Mouse (Mus musculus) spleen, postnatal 10 days (tissue): ENCODE results near the gene Slc8a3.

Source experiments
- DNase-seq, 2 experiments: peaks; one replicate each; pipeline ENCODE4 v3.0.0; 2021 to 2022; ENCODE audit warnings: low spot score in 2 of 2

Slc8a3 gene

DNA sequence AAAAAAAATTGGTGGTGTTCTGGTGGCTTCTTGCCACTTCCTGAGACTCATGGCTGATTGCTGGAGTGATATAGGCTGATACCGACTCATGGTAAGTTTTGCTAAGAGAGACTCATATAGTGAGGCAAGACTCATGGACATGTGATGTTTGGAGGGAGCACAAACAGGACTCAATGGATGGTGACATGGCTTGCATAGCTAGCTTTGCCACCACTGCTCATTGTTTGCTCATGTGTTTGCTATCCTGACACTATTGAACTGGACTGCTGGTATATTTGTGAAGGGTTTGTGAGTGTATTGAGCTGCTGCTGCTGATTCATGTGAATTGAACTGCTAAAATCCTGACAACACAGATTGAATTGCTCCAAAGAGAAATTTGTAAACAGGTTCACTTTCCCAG is 95.8 kb downstream of the Slc8a3 start:
- no peak for DNase-seq

DNA sequence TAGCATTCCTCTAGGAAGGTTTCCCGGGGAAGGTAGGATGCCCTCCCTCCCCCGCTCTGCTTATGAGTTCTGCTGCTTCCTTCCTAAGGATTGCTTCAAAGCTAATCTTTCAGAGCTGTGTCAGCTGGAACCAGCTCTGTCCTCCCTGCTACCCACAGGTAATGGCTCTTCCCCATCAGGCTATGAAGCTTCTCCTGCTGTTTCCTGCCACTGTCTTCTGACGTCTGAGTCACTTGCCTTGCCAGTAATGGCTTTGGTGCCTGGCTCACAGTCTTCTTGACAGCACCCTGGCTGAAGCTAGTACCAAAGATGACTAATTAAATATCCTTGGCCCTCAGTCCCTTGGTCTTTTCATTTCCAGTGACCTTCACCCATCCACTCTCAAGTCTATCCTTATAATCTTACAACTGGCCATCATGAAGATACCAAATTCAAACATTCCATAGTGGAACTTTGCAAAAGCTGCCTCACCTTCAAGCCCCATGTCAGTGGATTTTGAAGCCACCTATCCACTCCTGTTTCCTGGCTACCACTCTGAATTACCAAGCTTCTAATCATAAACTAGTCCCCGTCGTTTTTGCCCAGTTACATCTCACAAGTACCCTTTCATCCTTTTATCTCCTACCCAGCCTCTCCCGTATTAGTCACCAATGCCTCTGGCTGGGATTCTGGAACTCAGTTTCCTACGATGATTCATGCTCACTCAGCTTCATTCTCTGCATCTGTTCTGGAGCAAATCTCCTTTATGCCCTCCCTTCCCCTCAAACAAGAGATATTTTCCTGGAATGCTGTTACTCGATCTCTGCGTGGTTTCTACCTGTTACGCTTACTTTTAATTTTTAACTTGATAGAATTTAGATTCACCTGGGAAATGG is 97.3 kb downstream of the Slc8a3 start:
- no peak for DNase-seq

GRCm38 (mm10) chr12:81233746-81234380 is 99.1 kb downstream of the Slc8a3 start:
- DNase-seq, result no peak

DNA sequence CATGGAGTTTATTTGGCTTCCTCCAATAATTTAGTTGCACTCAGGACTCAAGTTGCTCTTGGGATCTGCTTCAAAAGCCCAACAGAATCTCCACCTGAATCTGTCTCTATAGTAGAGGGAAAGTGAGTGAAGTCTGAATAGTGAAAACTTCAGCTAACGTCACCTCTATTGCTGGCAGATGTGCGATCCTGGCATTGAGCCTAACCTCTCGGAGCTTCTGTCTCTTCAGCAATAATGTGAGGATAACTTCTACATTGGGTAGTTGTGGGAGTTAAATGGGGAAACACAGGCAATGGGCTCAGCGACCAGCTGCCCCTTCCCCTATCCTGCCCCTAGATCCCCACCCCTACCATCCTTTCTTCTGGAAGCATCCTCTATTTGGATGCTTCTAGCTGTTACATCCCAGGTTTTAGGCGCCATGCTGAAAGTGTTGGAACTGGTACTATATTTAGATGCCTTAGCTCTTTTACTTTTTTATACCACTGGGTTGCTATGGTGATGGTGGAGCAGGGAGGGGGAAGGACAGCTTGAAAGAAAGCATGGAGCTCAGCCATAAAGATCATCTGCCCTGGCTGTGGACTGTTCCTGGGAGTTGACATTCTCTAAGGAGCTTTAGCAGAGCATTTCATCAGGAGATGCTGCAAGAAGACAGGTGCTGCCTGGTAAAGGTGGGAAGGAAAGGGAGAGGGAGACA is 105.1 kb downstream of the Slc8a3 start:
- no peak for DNase-seq

DNA sequence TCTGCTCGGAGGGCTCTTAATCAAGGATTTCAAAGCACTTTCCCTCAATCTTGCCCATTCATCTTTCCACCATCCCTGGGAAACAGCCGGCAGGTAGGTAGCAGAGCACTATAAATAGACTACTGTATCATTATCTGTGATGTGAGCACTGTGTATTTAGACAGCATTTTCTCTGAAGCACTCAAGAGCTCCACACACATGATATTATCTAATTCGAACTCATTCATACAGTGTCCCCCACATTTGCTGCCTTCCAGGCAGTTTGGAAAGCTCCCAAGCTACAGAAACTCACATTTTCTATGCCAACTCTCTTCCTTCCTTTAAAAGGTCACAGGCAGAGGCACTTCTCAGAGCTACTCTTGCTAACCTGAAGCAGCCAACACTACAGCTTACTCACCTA is 106.4 kb downstream of the Slc8a3 start:
- DNase-seq, result no peak

GRCm38 (mm10) chr12:81225966-81226577 is 106.9 kb downstream of the Slc8a3 start:
- DNase-seq, result no peak

- no peak for DNase-seq
These were observed 108.1 kb downstream of the Slc8a3 start for GRCm38 (mm10) chr12:81224843-81225242.

- no peak for DNase-seq
These were observed 109.7 kb downstream of the Slc8a3 start for GRCm38 (mm10) chr12:81223276-81223675.

- no peak for DNase-seq
These were observed 113.6 kb downstream of the Slc8a3 start for GRCm38 (mm10) chr12:81219339-81219738.

DNA sequence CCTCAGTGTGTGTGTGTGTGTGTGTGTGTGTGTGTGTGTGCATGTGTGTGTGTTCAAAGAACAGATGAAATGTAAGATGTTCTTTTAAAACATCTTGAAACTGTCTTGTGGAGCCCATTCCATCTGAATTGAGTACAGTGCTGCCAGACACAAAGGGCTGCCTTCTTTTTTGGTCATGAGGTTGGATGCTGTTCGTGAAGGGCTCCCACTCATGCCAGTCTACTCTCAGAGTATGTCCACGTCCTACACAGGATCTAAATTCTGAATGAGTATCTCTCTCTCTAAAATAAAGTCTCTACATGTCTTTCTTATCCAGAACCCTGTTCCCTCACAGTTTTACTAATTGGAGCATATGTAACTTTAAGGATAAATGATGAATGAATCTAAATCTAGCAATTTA is 124.4 kb downstream of the Slc8a3 start:
- no peak for DNase-seq

DNA sequence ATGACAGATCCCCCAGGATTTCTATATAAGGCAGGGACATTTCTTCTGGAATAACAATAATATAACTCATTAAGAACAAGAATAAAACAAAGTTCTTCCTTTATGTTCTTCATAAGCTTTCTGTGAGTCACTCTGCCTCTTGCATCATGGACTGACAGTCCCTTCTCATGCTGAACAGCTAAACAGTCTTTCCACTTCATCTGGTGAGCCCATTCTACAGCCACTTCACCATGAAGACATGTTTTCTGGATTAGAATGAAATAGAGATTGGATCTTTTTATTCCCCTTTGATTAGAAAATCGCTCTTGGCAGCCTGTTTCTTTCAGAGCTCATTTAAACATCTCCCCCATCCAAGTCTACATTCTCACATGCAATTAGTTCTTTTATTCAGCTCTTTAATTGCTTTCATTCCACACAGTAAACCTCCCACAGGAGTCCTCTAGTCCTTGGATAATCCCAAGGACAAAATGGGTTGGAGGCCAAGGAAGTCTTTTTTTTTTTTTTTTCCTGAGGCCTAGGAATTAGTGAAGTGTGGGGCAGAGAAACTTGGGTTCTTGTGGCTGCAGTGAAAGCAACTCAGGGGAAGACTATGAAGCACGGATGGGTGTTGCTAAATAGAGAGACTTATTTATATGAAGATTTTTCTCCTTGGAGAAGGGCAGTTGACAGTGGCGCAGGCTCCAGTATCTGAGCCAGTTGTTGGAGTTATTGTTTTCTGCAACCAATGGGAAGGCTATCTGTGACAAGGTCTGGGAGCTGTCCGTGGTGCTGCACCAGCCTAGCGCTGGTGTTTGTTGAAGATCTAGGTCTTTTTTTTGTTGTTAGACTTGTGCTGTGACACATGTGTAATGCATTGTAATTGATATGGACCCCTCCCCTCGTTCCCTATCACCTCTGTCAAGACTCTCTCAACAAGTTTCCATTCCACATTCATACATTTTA is 127.1 kb downstream of the Slc8a3 start:
- peak in 1 of 2 experiments; percentile 51 for DNase-seq

DNA sequence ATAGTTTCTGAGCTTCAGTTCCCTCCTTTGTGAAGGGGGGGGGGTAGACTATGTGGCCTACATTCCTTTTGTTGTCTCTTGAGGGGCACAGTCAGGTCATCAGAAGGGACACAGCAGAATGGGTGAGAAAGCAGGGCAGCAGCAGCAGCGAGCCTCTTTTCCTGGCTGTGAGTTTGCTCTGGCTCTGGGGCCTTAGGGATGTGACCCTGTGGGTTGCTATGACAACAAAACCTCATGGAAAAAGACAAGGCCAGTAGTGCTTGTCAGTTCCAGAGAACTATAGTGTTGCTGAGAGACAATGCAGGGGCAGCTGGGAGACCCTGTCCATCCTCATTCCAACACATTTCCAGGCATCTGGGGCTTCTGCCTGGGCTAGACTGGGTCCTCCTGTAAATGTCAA is 129.8 kb downstream of the Slc8a3 start:
- DNase-seq, result no peak

DNA sequence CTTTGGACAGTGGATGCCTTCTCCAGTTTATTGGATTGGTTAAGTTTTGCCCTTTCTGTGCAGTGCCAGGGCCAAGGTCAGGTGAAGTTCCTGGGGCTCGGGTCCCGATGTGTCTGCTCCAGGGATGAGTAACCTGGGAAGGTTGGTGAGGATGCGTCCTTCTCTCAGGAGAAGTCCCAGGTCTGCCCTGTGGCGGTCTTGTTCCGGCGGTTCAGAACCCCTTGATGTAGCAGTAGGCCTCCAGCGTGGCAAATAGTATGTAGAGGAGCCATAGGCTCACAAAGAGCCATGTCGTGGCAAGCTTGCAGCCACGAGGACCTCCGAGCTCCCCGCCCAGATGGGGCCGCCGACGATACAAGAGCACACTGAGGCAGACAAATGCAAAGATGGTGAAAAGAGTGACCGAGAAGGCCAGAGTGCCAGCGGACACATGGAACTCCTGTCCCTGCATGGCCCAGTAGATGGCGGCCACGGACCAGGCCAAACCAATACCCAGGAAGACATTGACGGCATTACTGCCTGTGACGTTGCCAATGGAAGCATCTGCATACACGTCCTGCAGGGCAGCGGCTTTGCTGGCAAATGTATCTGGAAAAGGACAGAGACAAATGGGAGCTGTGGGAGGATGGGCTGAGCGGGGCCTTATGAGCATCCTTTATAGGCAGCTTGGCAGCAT is 133.6 kb downstream of the Slc8a3 start:
- DNase-seq, result peak in 1 of 2 experiments; percentile 22

- DNase-seq, result no peak
These were observed 135.4 kb downstream of the Slc8a3 start for GRCm38 (mm10) chr12:81197468-81198075.

DNA sequence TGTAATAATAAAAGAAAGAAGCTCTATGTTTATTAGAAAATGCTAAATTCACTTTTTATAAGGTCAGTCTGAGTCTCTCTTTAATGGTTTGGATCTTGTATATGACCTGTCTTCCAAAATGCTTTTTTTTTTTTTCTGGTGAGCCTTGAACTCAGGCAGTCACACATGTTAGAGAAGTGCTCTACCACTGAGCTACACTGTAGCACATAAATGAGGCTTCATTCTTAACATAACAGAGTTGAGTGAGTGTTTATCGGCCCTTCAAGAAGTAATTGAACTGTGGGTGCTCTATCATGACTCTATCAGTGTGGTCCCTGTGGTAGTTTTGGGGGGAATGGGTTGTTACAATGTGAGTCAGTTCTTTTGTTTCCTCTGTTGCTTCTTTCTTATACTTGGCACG is 139.0 kb downstream of the Slc8a3 start:
- DNase-seq, result no peak

GRCm38 (mm10) chr12:81189636-81190035 is 143.3 kb downstream of the Slc8a3 start:
- DNase-seq, result no peak

- no peak for DNase-seq
These were observed 144.0 kb downstream of the Slc8a3 start for GRCm38 (mm10) chr12:81188996-81189395.

- DNase-seq, result no peak
These were observed 144.6 kb downstream of the Slc8a3 start for GRCm38 (mm10) chr12:81188423-81188822.

DNA sequence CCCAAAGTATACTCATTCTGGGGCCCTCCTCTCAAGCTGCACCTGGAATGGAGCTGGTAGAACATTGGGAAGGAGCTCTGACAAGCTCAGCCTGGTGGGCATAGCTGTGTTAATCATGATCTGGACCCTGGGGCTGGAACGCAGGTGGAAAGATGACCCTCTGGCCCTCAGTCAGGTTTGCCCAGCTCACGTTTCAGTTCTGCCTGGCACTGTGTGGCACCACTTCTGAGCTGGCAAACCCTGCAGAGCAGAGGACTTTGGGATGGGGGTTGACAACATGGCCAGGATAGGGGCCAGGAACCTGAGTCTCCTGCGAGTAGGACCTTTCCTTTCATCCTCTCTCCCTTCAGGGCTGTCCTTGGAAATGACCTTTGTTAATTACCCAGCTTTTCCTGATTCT is 146.3 kb downstream of the Slc8a3 start:
- DNase-seq, result no peak

DNA sequence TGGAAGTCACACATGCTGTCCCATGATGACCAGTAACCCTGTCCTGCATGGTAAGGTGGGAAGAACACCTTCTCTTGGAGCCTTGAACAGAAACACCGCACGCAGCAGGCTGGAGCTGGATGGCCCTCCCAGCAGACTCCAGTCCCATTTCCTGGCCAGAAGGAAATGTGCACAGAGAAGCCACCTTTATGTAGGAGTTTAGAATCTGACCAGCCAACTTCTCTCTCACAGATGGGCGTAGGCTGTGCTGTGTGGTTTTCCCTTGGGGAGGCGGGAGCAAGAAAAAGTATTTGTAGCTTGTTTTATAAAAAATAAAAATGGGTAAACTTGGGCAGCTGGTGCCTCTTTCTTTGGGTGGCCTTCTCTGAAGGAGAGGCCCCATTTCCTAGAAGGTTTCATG is 146.9 kb downstream of the Slc8a3 start:
- no peak for DNase-seq
